Mouse (Mus musculus): ENCODE data around the gene Eva1c. TPM values are rescaled to one million over a fixed set of nuclear protein-coding genes. Genes with fewer than 3 reads are reported as not detected.
A peak's percentile ranks its signal among the peaks of the same experiment; 100 is the strongest.

Eva1c gene
- total and polyA plus RNA-seq, 2 experiments from 2014 or later, result 1.7 to 11.4 TPM

- ATAC-seq (ENCODE audit: insufficient read depth, low read depth) (no peak), DNase-seq (ENCODE audit: low spot score) (no peak)
- WGBS, result 15% methylated on average over 15 of the region's 15 CpGs
- H3K4me3 ChIP-seq (ENCODE audit: low read depth, low read length), result peak overlapping the region; percentile 61
- H3K4me1 ChIP-seq (ENCODE audit: control insufficient read depth, insufficient read depth), result peaks cover 8% of the 10 kb centered on the region; the same call in 1 of the 2 replicates
- H3K36me3 ChIP-seq (replicated peaks; ENCODE audit: control insufficient read depth, insufficient read depth, low read length), result no peaks in the 10 kb centered on the region
- peak overlapping the region; percentile 96 for H3K4me2 ChIP-seq (ENCODE audit: low read depth, low read length)
- H3K9ac ChIP-seq (replicated peaks; ENCODE audit: low read depth, low read length), result peak overlapping the region; percentile 64
- TF ChIP-seq CTCF (IDR thresholded peaks at IDR 0.05; ENCODE audit: low read depth) (no peak), EP300 (IDR thresholded peaks at IDR 0.05; ENCODE audit: low read depth) (no peak)
- no peak overlapping the region for H3K27ac ChIP-seq (ENCODE audit: low read depth)
- 0 out of 2 replicates have a peak, but pooled peaks cover 4% of the 10 kb centered on the region for H3K27me3 ChIP-seq (ENCODE audit: control insufficient read depth, insufficient read depth, low read length)
- H3K9me3 ChIP-seq (replicated peaks; ENCODE audit: control insufficient read depth, low read length), result no peaks in the 10 kb centered on the region
Observed at GRCm38 (mm10) chr16:90831676-90832075, 5.2 kb downstream of the Eva1c start.

- Histone ChIP-seq H3K4me2 (ENCODE audit: low read depth, low read length) (peak overlapping the region; percentile 96; the same call in 1 of the 2 replicates), H3K9me3 (replicated peaks; ENCODE audit: control insufficient read depth, low read length) (no peaks in the 10 kb centered on the region), H3K4me1 (ENCODE audit: control insufficient read depth, insufficient read depth) (peaks cover 8% of the 10 kb centered on the region; the same call in 1 of the 2 replicates), H3K36me3 (replicated peaks; ENCODE audit: control insufficient read depth, insufficient read depth, low read length) (no peaks in the 10 kb centered on the region), H3K9ac (replicated peaks; ENCODE audit: low read depth, low read length) (no peak overlapping the region), H3K27ac (ENCODE audit: low read depth) (no peak overlapping the region), H3K27me3 (ENCODE audit: control insufficient read depth, insufficient read depth, low read length) (0 out of 2 replicates have a peak, but pooled peaks cover 4% of the 10 kb centered on the region), H3K4me3 (ENCODE audit: low read depth, low read length) (no peak overlapping the region)
- TF ChIP-seq EP300 (IDR thresholded peaks at IDR 0.05; ENCODE audit: low read depth), result no peak
- ATAC-seq (ENCODE audit: insufficient read depth, low read depth) (no peak), DNase-seq (ENCODE audit: low spot score) (no peak)
- 60% methylated on average over 6 of the region's 6 CpGs for WGBS
Observed at GRCm38 (mm10) chr16:90832495-90832894, 6.0 kb downstream of the Eva1c start.

- TF ChIP-seq EP300 (IDR thresholded peaks at IDR 0.05; ENCODE audit: low read depth) (no peak), CTCF (IDR thresholded peaks at IDR 0.05; ENCODE audit: low read depth) (peak; percentile 21; the same call in 1 of the 2 replicates)
- H3K4me2 ChIP-seq (ENCODE audit: low read depth, low read length), result 0 out of 2 replicates have a peak overlapping the region, but pooled peaks have one; percentile 96
- H3K4me1 ChIP-seq (ENCODE audit: control insufficient read depth, insufficient read depth), result peaks cover 8% of the 10 kb centered on the region; the same call in 1 of the 2 replicates
- no peak overlapping the region for H3K9ac ChIP-seq (replicated peaks; ENCODE audit: low read depth, low read length)
- no peak overlapping the region for H3K4me3 ChIP-seq (ENCODE audit: low read depth, low read length)
- no peaks in the 10 kb centered on the region for H3K36me3 ChIP-seq (replicated peaks; ENCODE audit: control insufficient read depth, insufficient read depth, low read length)
- no peaks in the 10 kb centered on the region for H3K9me3 ChIP-seq (replicated peaks; ENCODE audit: control insufficient read depth, low read length)
- H3K27ac ChIP-seq (ENCODE audit: low read depth), result no peak overlapping the region
- no peak for ATAC-seq (ENCODE audit: insufficient read depth, low read depth)
- DNase-seq (ENCODE audit: low spot score), result peak; percentile 14
- H3K27me3 ChIP-seq (ENCODE audit: control insufficient read depth, insufficient read depth, low read length), result 0 out of 2 replicates have a peak, but pooled peaks cover 4% of the 10 kb centered on the region
- WGBS, result 60% methylated on average over 9 of the region's 9 CpGs
Observed at GRCm38 (mm10) chr16:90833041-90833791, 6.7 kb downstream of the Eva1c start.

GRCm38 (mm10) chr16:90837431-90837830 is 10.9 kb downstream of the Eva1c start:
- no peak overlapping the region for H3K9ac ChIP-seq (replicated peaks; ENCODE audit: low read depth, low read length)
- ATAC-seq (ENCODE audit: insufficient read depth, low read depth), result no peak
- H3K4me2 ChIP-seq (ENCODE audit: low read depth, low read length), result no peak overlapping the region
- no peaks in the 10 kb centered on the region for H3K27me3 ChIP-seq (ENCODE audit: control insufficient read depth, insufficient read depth, low read length)
- no peak overlapping the region for H3K27ac ChIP-seq (ENCODE audit: low read depth)
- H3K4me3 ChIP-seq (ENCODE audit: low read depth, low read length), result no peak overlapping the region
- no peak for TF ChIP-seq CTCF (IDR thresholded peaks at IDR 0.05; ENCODE audit: low read depth)
- no peak for TF ChIP-seq EP300 (IDR thresholded peaks at IDR 0.05; ENCODE audit: low read depth)
- no peaks in the 10 kb centered on the region for H3K4me1 ChIP-seq (ENCODE audit: control insufficient read depth, insufficient read depth)
- no peaks in the 10 kb centered on the region for H3K9me3 ChIP-seq (replicated peaks; ENCODE audit: control insufficient read depth, low read length)
- WGBS, result 63% methylated on average over 8 of the region's 8 CpGs
- no peaks in the 10 kb centered on the region for H3K36me3 ChIP-seq (replicated peaks; ENCODE audit: control insufficient read depth, insufficient read depth, low read length)
- DNase-seq (ENCODE audit: low spot score), result no peak

GRCm38 (mm10) chr16:90842164-90842563 is 15.6 kb downstream of the Eva1c start:
- TF ChIP-seq CTCF (IDR thresholded peaks at IDR 0.05; ENCODE audit: low read depth) (no peak), EP300 (IDR thresholded peaks at IDR 0.05; ENCODE audit: low read depth) (no peak)

More at GRCm38 (mm10) chr16:90842164-90842563, 15.6 kb downstream of the Eva1c start:
- Histone ChIP-seq H3K36me3 (replicated peaks; ENCODE audit: control insufficient read depth, insufficient read depth, low read length) (no peaks in the 10 kb centered on the region), H3K9ac (replicated peaks; ENCODE audit: low read depth, low read length) (no peak overlapping the region), H3K9me3 (replicated peaks; ENCODE audit: control insufficient read depth, low read length) (no peaks in the 10 kb centered on the region), H3K27ac (ENCODE audit: low read depth) (no peak overlapping the region), H3K27me3 (ENCODE audit: control insufficient read depth, insufficient read depth, low read length) (no peaks in the 10 kb centered on the region), H3K4me3 (ENCODE audit: low read depth, low read length) (no peak overlapping the region), H3K4me1 (ENCODE audit: control insufficient read depth, insufficient read depth) (peaks cover 14% of the 10 kb centered on the region), H3K4me2 (ENCODE audit: low read depth, low read length) (no peak overlapping the region)
- 80% methylated on average over 9 of the region's 9 CpGs for WGBS
- no peak for DNase-seq (ENCODE audit: low spot score)
- ATAC-seq (ENCODE audit: insufficient read depth, low read depth), result no peak
